Mouse (Mus musculus) embryonic facial prominence, embryonic 14.5 days (tissue): Measurements from ENCODE around the gene Tor1a. TPM values are rescaled to one million over a fixed set of nuclear protein-coding genes. Genes with fewer than 3 reads are reported as not detected.
A peak's percentile ranks its signal among the peaks of the same experiment; 100 is the strongest.
"Not testable (repeated sequence)": the region's sequence is repeated elsewhere in the genome, so short reads cannot be mapped to it uniquely, and the experiment has no call there.

ENCODE experiments used
- ATAC-seq: fragments of 200-750 bp; cut with Nextera tagmentation; 2 replicates; pipeline ENCODE4 v1.8.0; 2017; ENCODE audit warnings: low read depth, moderate number of reproducible peaks, moderate TSS enrichment
- DNase-seq: peaks from one replicate; pipeline ENCODE4 v3.0.0-alpha.2; 2015; ENCODE audit warnings: low spot score
- H3K27ac ChIP-seq: fragments of 300-500 bp; sonication (generic); replicated peaks from 2 replicates; pipeline ENCODE4 v1.5.1; 2014; ENCODE audit warnings: low read depth, mild to moderate bottlenecking, low read length, moderate library complexity
- H3K27me3 ChIP-seq: fragments of 300-500 bp; sonication (generic); replicated peaks from 2 replicates; pipeline ENCODE4 v1.6.1; 2014; ENCODE audit warnings: low read length; ENCODE audit not compliant: control insufficient read depth, insufficient read depth
- H3K36me3 ChIP-seq: fragments of 300-500 bp; sonication (generic); 2 replicates; pipeline ENCODE4 v1.6.1; 2014; ENCODE audit warnings: low read length, mixed read lengths; ENCODE audit not compliant: control insufficient read depth, insufficient read depth
- H3K4me1 ChIP-seq: fragments of 300-500 bp; sonication (generic); 2 replicates; pipeline ENCODE4 v1.6.1; 2014; ENCODE audit warnings: antibody characterized with exemption, low read length; ENCODE audit not compliant: control insufficient read depth, insufficient read depth
- H3K4me2 ChIP-seq: fragments of 300-500 bp; sonication (generic); 2 replicates; pipeline ENCODE4 v1.6.1; 2014; ENCODE audit warnings: low read depth, mild to moderate bottlenecking, low read length, moderate library complexity, mixed read lengths
- H3K4me3 ChIP-seq: fragments of 300-500 bp; sonication (generic); 2 replicates; pipeline ENCODE4 v1.5.1; 2014; ENCODE audit warnings: low read depth, mild to moderate bottlenecking, low read length
- H3K9ac ChIP-seq: fragments of 300-500 bp; sonication (generic); 2 replicates; pipeline ENCODE4 v1.6.1; 2014; ENCODE audit warnings: low read depth, mild to moderate bottlenecking, low read length, moderate library complexity, mixed read lengths
- H3K9me3 ChIP-seq: fragments of 300-500 bp; sonication (generic); 2 replicates; pipeline ENCODE4 v1.6.1; 2016; ENCODE audit warnings: low read length; ENCODE audit not compliant: control insufficient read depth
- WGBS: fragments of 180-500 bp; shearing (Covaris S2); extraction: QIAGEN DNeasy Blood & Tissue Kit; methylation state at CpG from one replicate; pipeline ENCODE4 v1.1.7; 2014; 5-methylcytosine and 5-hydroxymethylcytosine counted together
- polyA plus RNA-seq: library from polyadenylated mRNA; unstranded; fragments of >200 nt; fragmentation: Nextera tagmentation; extraction: Ambion mirVana; gene quantifications from 2 replicates; pipeline ENCODE4 v1.2.1, GENCODE M21; 2014

Tor1a gene
- polyA plus RNA-seq, 1 experiment from 2014 or later, result 68.8 TPM

DNA sequence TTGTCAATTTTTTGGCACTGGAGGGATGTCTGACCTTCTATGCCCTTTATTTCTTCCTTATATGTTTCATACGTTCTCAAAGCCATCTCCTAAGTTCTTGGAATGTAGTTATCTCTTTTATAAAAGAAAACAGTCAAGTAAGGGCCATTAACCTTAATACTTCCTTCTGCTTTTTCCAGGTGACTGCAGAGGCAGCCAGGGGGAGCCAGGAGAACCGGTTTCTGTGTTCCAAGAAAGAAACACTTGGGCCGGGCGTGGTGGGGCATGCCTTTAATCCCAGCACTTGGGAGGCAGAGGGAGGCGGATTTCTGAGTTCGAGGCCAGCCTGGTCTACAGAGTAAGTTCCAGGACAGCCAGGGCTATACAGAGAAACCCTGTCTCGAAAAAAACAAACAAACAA, 25.6 kb downstream of the Tor1a start:
- H3K27ac ChIP-seq, DNase-seq, H3K4me1 ChIP-seq, H3K9me3 ChIP-seq, H3K27me3 ChIP-seq, ATAC-seq, H3K36me3 ChIP-seq, H3K4me2 ChIP-seq, H3K4me3 ChIP-seq, H3K9ac ChIP-seq: not testable (repeated sequence)
- WGBS, result 39% methylated on average over 7 of the region's 7 CpGs

DNA sequence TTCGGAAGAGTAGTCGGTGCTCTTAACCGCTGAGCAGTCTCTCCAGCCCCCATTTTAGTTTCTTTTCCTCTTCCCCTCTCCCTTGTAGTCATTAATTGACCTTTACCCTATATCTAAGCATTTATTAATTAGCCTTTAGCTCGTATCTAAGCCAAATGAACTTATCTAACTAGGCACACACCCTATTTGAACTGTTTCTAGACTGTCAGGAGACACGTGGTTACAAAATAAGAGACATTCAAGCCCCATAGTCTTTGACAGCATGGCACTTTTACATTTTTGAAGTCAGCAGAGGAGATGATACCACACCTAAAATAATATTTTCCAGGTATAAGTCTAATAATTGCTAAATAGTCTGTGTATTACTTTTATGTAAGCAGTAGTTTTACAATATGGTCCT, 26.1 kb downstream of the Tor1a start:
- Histone ChIP-seq H3K36me3 (no peaks in the 10 kb centered on the region), H3K4me2 (no peak overlapping the region), H3K27ac (no peak overlapping the region), H3K9me3 (no peaks in the 10 kb centered on the region), H3K9ac (no peak overlapping the region), H3K27me3 (no peaks in the 10 kb centered on the region), H3K4me1 (no peaks in the 10 kb centered on the region), H3K4me3 (no peak overlapping the region)
- DNase-seq (no peak), ATAC-seq (no peak)
- 81% methylated on average over 5 of the region's 5 CpGs for WGBS

DNA sequence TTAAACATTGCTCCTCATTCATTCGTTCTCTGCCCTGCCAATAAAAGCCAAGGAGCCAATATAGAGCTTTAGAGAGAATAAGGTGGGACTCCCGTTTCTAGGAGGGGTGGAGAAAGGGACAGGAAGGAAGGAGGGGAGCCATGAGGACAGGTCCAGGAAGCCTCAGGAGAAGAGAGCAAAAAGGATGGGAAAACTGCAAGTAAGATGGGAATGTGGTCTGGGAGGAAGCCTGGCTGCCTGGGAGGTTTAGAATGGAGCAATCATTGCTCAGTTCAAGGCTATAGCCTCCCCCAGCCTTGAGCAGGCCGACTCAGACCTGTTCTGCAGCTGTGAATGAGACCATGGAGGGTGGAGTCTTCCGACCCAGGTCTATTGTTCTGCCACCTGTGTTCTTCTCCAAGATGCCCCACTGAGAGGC, 29.1 kb downstream of the Tor1a start:
- ATAC-seq (0 out of 2 replicates have a peak, but pooled peaks have one; percentile 11), DNase-seq (no peak)
- no peaks in the 10 kb centered on the region for H3K36me3 ChIP-seq
- 41% methylated on average over 4 of the region's 4 CpGs for WGBS
- H3K4me1 ChIP-seq, result no peaks in the 10 kb centered on the region
- no peak overlapping the region for H3K9ac ChIP-seq
- no peak overlapping the region for H3K4me3 ChIP-seq
- no peak overlapping the region for H3K4me2 ChIP-seq
- no peaks in the 10 kb centered on the region for H3K27me3 ChIP-seq
- no peak overlapping the region for H3K27ac ChIP-seq
- H3K9me3 ChIP-seq, result no peaks in the 10 kb centered on the region

DNA sequence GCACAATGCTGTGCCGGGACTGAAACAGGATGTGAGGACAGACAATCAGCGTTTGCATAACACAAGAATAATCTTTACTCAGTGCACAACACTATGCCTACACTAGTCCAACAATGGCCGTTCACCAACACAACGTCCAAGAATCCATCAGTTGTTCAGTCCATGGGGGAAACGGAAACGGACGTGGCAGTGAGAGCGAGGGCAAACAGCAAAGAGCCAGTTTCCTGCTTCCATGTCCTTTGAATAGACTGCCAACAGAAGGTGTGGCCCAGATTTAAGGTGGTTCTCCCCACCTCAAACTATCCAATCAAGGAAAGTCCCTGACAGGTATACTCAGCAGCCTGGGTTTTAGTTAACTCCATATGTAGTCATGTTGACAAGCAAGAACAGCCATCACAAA, 30.0 kb downstream of the Tor1a start:
- no peak overlapping the region for H3K4me2 ChIP-seq
- no peaks in the 10 kb centered on the region for H3K36me3 ChIP-seq
- DNase-seq (no peak), ATAC-seq (no peak)
- H3K27me3 ChIP-seq, result no peaks in the 10 kb centered on the region
- 81% methylated on average over 8 of the region's 8 CpGs for WGBS
- no peaks in the 10 kb centered on the region for H3K9me3 ChIP-seq
- H3K4me1 ChIP-seq, result no peaks in the 10 kb centered on the region
- no peak overlapping the region for H3K27ac ChIP-seq
- H3K9ac ChIP-seq, result no peak overlapping the region
- no peak overlapping the region for H3K4me3 ChIP-seq

DNA sequence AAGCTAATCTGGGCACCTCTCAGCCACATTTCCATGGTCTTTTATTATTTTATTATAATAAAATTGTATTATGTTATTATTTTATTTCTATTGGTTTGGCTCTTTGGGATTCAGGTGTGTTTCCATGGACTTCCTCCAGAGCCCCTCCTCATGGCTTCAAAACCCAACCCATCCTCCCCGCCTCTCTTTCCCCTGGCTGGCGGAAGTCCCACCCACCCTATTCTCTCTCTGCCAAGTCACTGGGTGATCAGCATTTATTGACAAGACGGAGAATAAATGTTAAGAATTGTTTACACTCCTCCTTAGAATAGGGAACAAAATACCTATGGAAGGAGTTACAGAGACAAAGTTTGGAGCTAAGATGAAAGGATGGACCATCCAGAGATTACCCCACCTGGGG, 30.9 kb downstream of the Tor1a start:
- H3K4me2 ChIP-seq, result no peak overlapping the region
- 75% methylated on average over 3 of the region's 3 CpGs for WGBS

DNA sequence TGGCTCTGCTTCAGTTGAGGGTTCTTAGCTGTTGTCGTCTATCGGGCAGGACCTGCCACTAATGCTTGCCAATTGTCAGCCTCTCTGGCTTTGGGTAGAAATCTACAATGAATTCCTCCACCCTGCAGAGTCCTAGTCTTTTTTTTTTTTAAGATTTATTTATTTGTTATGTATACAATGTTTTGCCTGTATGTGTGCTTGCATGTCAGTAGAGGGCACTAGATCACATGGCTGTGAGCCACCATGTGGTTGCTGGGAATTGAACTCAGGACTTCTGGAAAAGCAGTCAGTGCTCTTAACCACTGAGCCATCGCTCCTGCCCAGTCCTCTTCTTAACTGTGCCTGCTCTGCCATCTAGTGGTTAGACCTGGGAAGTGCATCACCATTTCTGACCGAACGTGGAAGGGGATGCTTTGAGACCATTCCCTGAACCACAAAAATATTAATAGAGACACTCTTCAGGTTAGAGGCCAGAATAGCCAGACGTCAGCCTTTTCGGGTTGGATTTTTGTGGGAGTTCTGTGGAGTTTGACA, 33.7 kb downstream of the Tor1a start:
- peak; percentile 27; the same call in 1 of the 2 replicates for ATAC-seq
- H3K27me3 ChIP-seq, result no peaks in the 10 kb centered on the region
- no peaks in the 10 kb centered on the region for H3K9me3 ChIP-seq
- H3K36me3 ChIP-seq, result no peaks in the 10 kb centered on the region
- no peak overlapping the region for H3K4me3 ChIP-seq
- no peak overlapping the region for H3K27ac ChIP-seq
- DNase-seq, result peak; percentile 81
- WGBS, result 22% methylated on average over 7 of the region's 7 CpGs
- H3K9ac ChIP-seq, result no peak overlapping the region
- peaks cover 9% of the 10 kb centered on the region for H3K4me1 ChIP-seq
- H3K4me2 ChIP-seq, result no peak overlapping the region

More for the DNA sequence above, 30.9 kb downstream of the Tor1a start:
- Histone ChIP-seq H3K36me3 (no peaks in the 10 kb centered on the region), H3K9ac (no peak overlapping the region), H3K9me3 (no peaks in the 10 kb centered on the region), H3K27ac (no peak overlapping the region), H3K27me3 (no peaks in the 10 kb centered on the region), H3K4me3 (no peak overlapping the region), H3K4me1 (no peaks in the 10 kb centered on the region)
- DNase-seq, result no peak
- no peak for ATAC-seq

DNA sequence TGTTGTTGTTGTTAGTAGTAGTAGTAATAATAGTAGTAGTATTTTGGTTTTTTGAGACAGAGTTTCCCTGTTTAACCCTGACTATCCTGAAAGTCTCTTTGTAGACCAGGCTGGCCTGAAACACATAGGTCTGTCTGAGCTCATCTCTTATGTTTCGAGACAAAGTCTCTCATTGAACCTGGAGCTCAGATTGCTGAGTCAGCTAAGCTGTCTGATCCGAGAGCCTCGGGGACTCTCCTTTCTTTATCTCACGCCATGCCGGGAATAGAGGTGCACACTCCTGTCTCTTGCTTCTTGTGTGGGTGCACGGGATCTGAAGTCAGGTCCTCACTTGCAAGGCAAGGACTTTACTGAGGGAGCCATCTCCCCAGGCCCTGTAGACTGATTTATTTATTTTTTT, 34.7 kb downstream of the Tor1a start:
- Histone ChIP-seq H3K36me3 (no peaks in the 10 kb centered on the region), H3K27me3 (no peaks in the 10 kb centered on the region), H3K4me1 (peaks cover 14% of the 10 kb centered on the region), H3K9me3 (no peaks in the 10 kb centered on the region), H3K4me2 (no peak overlapping the region), H3K4me3 (no peak overlapping the region), H3K27ac (no peak overlapping the region), H3K9ac (no peak overlapping the region)
- ATAC-seq (no peak), DNase-seq (no peak)
- 72% methylated on average over 6 of the region's 6 CpGs for WGBS

DNA sequence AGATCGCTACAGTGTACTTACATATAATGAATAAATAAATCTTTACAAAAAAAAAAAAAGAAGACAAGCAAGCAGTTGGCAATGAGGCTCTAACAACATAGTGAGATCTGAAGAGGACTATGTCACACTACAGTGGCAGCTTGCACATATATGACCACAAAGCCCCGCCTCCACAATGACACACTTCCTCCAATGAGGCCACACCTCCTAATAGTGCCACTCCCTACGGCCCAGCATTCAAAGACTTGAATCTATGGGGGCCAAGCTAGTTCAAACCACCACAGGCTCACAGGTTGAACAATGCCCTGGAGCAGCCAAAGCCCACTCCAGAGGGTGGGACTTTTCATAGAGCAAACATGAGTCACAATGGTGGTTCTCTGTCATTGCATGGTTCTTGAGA, 35.8 kb downstream of the Tor1a start:
- DNase-seq (no peak), ATAC-seq (no peak)
- Histone ChIP-seq H3K4me2 (no peak overlapping the region), H3K36me3 (no peaks in the 10 kb centered on the region), H3K27ac (no peak overlapping the region), H3K4me1 (peaks cover 14% of the 10 kb centered on the region), H3K9me3 (no peaks in the 10 kb centered on the region), H3K27me3 (no peaks in the 10 kb centered on the region), H3K4me3 (no peak overlapping the region), H3K9ac (no peak overlapping the region)
- 92% methylated on average over 3 of the region's 3 CpGs for WGBS

DNA sequence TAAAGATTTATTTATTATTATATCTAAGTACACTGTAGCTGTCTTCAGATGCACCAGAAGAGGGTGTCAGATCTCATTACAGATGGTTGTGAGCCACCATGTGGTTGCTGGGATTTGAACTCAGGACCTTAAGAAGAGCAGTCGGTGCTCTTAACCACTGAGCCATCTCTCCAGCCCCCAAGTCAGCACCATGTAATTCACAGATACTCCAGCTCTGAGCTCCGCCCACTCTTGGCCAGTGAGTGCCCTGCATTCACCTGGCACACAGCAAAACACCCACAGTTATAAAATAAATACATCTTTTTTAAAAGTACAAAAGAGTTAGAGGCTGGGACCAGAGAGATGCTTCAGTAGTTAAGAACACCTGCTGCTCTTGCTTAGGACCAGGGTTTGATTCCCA, 36.9 kb downstream of the Tor1a start:
- peaks cover 14% of the 10 kb centered on the region for H3K4me1 ChIP-seq
- H3K27ac ChIP-seq, DNase-seq, ATAC-seq, H3K36me3 ChIP-seq, H3K9me3 ChIP-seq, H3K4me2 ChIP-seq, H3K9ac ChIP-seq, H3K4me3 ChIP-seq, H3K27me3 ChIP-seq: not testable (repeated sequence)
- 92% methylated on average over 2 of the region's 2 CpGs for WGBS
